Mouse (Mus musculus): ENCODE data around the gene Camk1d. TPM values are rescaled to one million over a fixed set of nuclear protein-coding genes. Genes with fewer than 3 reads are reported as not detected.
A peak's percentile ranks its signal among the peaks of the same experiment; 100 is the strongest.

Gene Camk1d
- polyA plus RNA-seq, 1 experiment from 2014 or later = 2.4 TPM

- H3K4me1 ChIP-seq (ENCODE audit: control insufficient read depth, insufficient read depth, low read length) = no peaks in the 10 kb centered on the region
- no peak overlapping the region for H3K4me2 ChIP-seq (replicated peaks; ENCODE audit: low read depth, low read length)
- H3K36me3 ChIP-seq (ENCODE audit: control insufficient read depth, insufficient read depth, low read length) = no peaks in the 10 kb centered on the region
- no peak overlapping the region for H3K4me3 ChIP-seq (ENCODE audit: low read length)
- WGBS = 70% methylated on average over 3 of the region's 3 CpGs
- no peaks in the 10 kb centered on the region for H3K27me3 ChIP-seq (ENCODE audit: control insufficient read depth, insufficient read depth, low read length)
- H3K27ac ChIP-seq (ENCODE audit: low read depth, low read length) = no peak overlapping the region
- no peaks in the 10 kb centered on the region for H3K9me3 ChIP-seq (ENCODE audit: control insufficient read depth, low read length)
- ATAC-seq (ENCODE audit: low FRiP score, low TSS enrichment) = no peak
- no peak overlapping the region for H3K9ac ChIP-seq (ENCODE audit: low read depth, low read length)
Observed at GRCm38 (mm10) chr2:5324806-5325205, 389.5 kb downstream of the Camk1d start.

DNA sequence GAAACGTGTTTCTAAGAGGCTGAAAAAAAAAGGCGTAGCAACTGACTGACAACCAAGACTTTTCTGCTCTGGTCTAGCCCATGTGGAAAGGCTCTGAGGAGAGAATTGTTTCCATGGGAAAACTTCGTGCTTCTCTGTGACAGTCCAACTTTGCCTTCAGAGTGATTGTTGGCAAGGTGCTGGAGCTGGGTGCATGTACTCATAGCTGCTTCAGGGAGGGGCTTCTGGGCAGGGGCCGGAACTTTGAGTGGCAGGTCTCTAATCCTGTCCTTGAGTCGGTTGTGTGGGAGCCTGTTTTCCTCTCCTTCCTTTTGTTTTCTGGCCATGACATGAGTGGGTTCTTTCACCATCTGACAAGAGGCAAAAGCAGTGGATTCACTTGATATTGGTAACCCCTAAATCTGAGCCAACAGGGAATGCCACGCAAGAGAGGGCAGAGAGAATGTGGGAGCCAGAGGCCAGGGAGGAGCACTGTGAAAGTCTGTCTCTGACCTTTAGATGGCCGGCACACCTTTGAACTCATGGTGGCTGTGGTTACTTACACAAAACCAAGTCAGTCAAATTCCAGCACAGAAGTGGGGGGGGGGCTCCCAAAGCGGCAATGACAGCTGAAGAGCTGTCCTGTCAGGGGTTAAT is 392.5 kb downstream of the Camk1d start:
- Histone ChIP-seq H3K27ac (ENCODE audit: low read depth, low read length) (no peak overlapping the region), H3K4me2 (replicated peaks; ENCODE audit: low read depth, low read length) (no peak overlapping the region), H3K4me1 (ENCODE audit: control insufficient read depth, insufficient read depth, low read length) (no peaks in the 10 kb centered on the region), H3K27me3 (ENCODE audit: control insufficient read depth, insufficient read depth, low read length) (no peaks in the 10 kb centered on the region), H3K4me3 (ENCODE audit: low read length) (no peak overlapping the region), H3K9ac (ENCODE audit: low read depth, low read length) (no peak overlapping the region), H3K9me3 (ENCODE audit: control insufficient read depth, low read length) (no peaks in the 10 kb centered on the region), H3K36me3 (ENCODE audit: control insufficient read depth, insufficient read depth, low read length) (no peaks in the 10 kb centered on the region)
- no peak for ATAC-seq (ENCODE audit: low FRiP score, low TSS enrichment)
- 56% methylated on average over 8 of the region's 8 CpGs for WGBS

- ATAC-seq (ENCODE audit: low FRiP score, low TSS enrichment) = no peak
- WGBS = 86% methylated on average over 3 of the region's 3 CpGs
- peaks cover 12% of the 10 kb centered on the region for H3K4me1 ChIP-seq (ENCODE audit: control insufficient read depth, insufficient read depth, low read length)
- no peaks in the 10 kb centered on the region for H3K9me3 ChIP-seq (ENCODE audit: control insufficient read depth, low read length)
- H3K9ac ChIP-seq (ENCODE audit: low read depth, low read length) = no peak overlapping the region
- H3K27ac ChIP-seq (ENCODE audit: low read depth, low read length) = no peak overlapping the region
- H3K4me2 ChIP-seq (replicated peaks; ENCODE audit: low read depth, low read length) = no peak overlapping the region
- no peaks in the 10 kb centered on the region for H3K36me3 ChIP-seq (ENCODE audit: control insufficient read depth, insufficient read depth, low read length)
- H3K4me3 ChIP-seq (ENCODE audit: low read length) = no peak overlapping the region
- H3K27me3 ChIP-seq (ENCODE audit: control insufficient read depth, insufficient read depth, low read length) = no peaks in the 10 kb centered on the region
Observed at GRCm38 (mm10) chr2:5319138-5319537, 395.2 kb downstream of the Camk1d start.

- no peak overlapping the region for H3K9ac ChIP-seq (ENCODE audit: low read depth, low read length)
- H3K4me2 ChIP-seq (replicated peaks; ENCODE audit: low read depth, low read length) = no peak overlapping the region
- WGBS = 66% methylated on average over 5 of the region's 5 CpGs
- H3K4me1 ChIP-seq (ENCODE audit: control insufficient read depth, insufficient read depth, low read length) = peaks cover 12% of the 10 kb centered on the region
- no peaks in the 10 kb centered on the region for H3K9me3 ChIP-seq (ENCODE audit: control insufficient read depth, low read length)
- H3K27ac ChIP-seq (ENCODE audit: low read depth, low read length) = no peak overlapping the region; the same call in 1 of the 2 replicates
- no peak overlapping the region for H3K4me3 ChIP-seq (ENCODE audit: low read length)
- no peaks in the 10 kb centered on the region for H3K27me3 ChIP-seq (ENCODE audit: control insufficient read depth, insufficient read depth, low read length)
- H3K36me3 ChIP-seq (ENCODE audit: control insufficient read depth, insufficient read depth, low read length) = no peaks in the 10 kb centered on the region
- ATAC-seq (ENCODE audit: low FRiP score, low TSS enrichment) = no peak
Observed at GRCm38 (mm10) chr2:5316763-5317162, 397.6 kb downstream of the Camk1d start.

- H3K4me1 ChIP-seq (ENCODE audit: control insufficient read depth, insufficient read depth, low read length) = peaks cover 12% of the 10 kb centered on the region
- H3K4me3 ChIP-seq (ENCODE audit: low read length) = no peak overlapping the region
- no peak overlapping the region for H3K9ac ChIP-seq (ENCODE audit: low read depth, low read length)
- H3K36me3 ChIP-seq (ENCODE audit: control insufficient read depth, insufficient read depth, low read length) = no peaks in the 10 kb centered on the region
- ATAC-seq (ENCODE audit: low FRiP score, low TSS enrichment) = no peak
- no peak overlapping the region for H3K27ac ChIP-seq (ENCODE audit: low read depth, low read length)
- no peak overlapping the region for H3K4me2 ChIP-seq (replicated peaks; ENCODE audit: low read depth, low read length)
- WGBS = 85% methylated on average over 4 of the region's 4 CpGs
- H3K27me3 ChIP-seq (ENCODE audit: control insufficient read depth, insufficient read depth, low read length) = no peaks in the 10 kb centered on the region
- no peaks in the 10 kb centered on the region for H3K9me3 ChIP-seq (ENCODE audit: control insufficient read depth, low read length)
Observed at GRCm38 (mm10) chr2:5316217-5316616, 398.1 kb downstream of the Camk1d start.

DNA sequence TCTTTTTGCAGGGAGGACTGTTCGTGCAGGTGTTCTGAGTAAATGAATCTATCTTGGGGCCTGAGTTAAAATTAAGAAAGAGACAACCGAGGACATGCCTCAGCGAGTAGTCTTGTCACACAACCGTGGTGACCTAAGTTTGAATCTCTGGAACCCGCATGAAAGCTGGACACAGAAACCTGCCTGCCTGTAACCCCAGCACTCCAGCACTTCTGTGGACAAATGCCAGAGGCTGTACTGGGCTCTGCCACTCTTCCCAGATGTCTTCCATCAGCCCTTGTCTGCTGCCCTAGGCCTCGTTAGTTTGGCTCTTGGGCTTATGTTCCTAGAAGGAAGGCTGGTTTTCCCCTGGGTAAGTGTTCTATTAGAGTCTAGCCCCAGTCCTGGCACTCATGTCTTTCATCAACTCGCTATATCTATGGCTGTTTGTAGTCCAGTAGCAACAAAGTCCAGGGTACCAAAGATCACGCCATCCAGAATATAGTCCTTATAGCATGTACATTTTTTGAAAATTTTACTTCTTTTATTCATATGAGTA is 399.0 kb downstream of the Camk1d start:
- H3K9ac ChIP-seq (ENCODE audit: low read depth, low read length) = no peak overlapping the region
- no peaks in the 10 kb centered on the region for H3K27me3 ChIP-seq (ENCODE audit: control insufficient read depth, insufficient read depth, low read length)
- H3K36me3 ChIP-seq (ENCODE audit: control insufficient read depth, insufficient read depth, low read length) = no peaks in the 10 kb centered on the region
- peaks cover 12% of the 10 kb centered on the region for H3K4me1 ChIP-seq (ENCODE audit: control insufficient read depth, insufficient read depth, low read length)
- ATAC-seq (ENCODE audit: low FRiP score, low TSS enrichment) = no peak
- H3K27ac ChIP-seq (ENCODE audit: low read depth, low read length) = peak overlapping the region; percentile 30; the same call in 1 of the 2 replicates
- no peaks in the 10 kb centered on the region for H3K9me3 ChIP-seq (ENCODE audit: control insufficient read depth, low read length)
- 52% methylated on average over 8 of the region's 8 CpGs for WGBS
- H3K4me3 ChIP-seq (ENCODE audit: low read length) = no peak overlapping the region
- H3K4me2 ChIP-seq (replicated peaks; ENCODE audit: low read depth, low read length) = no peak overlapping the region

DNA sequence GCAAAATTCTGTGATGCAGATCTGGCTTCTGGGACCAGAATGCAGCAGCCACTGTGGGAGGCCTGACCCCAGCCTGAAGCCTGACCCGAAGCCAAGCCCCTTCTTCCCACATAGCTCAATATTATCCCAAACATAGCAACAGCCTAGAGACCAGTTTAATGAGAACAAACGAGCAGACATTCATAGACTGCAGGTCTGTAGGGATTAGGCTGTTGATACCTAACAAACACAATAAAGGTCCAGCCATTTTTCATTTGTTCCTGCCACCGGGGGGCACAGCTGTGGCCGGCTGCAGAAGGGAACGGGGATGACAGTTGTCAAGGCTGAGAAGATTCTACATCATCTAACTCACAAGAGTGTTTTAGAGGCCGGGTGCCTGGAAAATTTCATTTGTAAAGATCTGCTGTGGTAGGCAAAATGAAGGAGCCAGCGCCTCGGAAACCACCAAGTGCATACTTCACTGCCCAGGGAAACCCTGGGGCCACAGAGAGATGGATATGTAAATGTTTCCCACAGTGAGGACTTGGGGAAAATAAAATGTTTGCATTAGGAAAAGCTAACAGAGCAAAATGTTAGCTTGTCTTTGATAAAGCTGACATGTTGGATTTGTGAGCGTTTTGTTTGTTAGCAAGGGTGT is 399.7 kb downstream of the Camk1d start:
- peaks cover 12% of the 10 kb centered on the region for H3K4me1 ChIP-seq (ENCODE audit: control insufficient read depth, insufficient read depth, low read length)
- no peak overlapping the region for H3K4me2 ChIP-seq (replicated peaks; ENCODE audit: low read depth, low read length)
- no peaks in the 10 kb centered on the region for H3K9me3 ChIP-seq (ENCODE audit: control insufficient read depth, low read length)
- no peak overlapping the region for H3K4me3 ChIP-seq (ENCODE audit: low read length)
- no peaks in the 10 kb centered on the region for H3K27me3 ChIP-seq (ENCODE audit: control insufficient read depth, insufficient read depth, low read length)
- whole genome bisulfite sequencing = 40% methylated on average over 9 of the region's 9 CpGs
- no peak overlapping the region for H3K9ac ChIP-seq (ENCODE audit: low read depth, low read length)
- ATAC-seq (ENCODE audit: low FRiP score, low TSS enrichment) = no peak; the same call in 1 of the 2 replicates
- H3K36me3 ChIP-seq (ENCODE audit: control insufficient read depth, insufficient read depth, low read length) = no peaks in the 10 kb centered on the region
- H3K27ac ChIP-seq (ENCODE audit: low read depth, low read length) = no peak overlapping the region; the same call in 1 of the 2 replicates

DNA sequence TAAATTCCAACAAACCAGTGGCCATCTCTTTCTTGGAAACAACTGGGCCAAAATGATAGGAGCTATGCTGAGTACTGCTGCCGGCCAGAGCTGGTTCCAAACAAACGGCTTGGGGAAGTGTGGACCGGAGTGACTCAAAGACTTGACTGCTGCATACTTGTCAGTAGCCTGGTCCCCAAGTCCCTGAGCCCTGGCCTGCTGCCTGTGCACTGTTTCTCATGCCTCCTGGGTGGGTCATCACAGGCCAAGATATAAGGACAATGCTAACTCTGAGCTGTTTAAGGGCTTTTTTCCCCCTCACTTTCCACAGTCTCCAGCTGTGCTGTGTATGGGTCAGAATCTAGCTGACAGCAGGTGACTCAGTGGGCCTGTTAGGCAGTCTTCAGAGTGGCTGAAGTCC is 409.2 kb downstream of the Camk1d start:
- Histone ChIP-seq H3K36me3 (ENCODE audit: control insufficient read depth, insufficient read depth, low read length) (no peaks in the 10 kb centered on the region), H3K4me3 (ENCODE audit: low read length) (no peak overlapping the region), H3K4me2 (replicated peaks; ENCODE audit: low read depth, low read length) (no peak overlapping the region), H3K9ac (ENCODE audit: low read depth, low read length) (no peak overlapping the region), H3K27ac (ENCODE audit: low read depth, low read length) (no peak overlapping the region), H3K27me3 (ENCODE audit: control insufficient read depth, insufficient read depth, low read length) (no peaks in the 10 kb centered on the region), H3K4me1 (ENCODE audit: control insufficient read depth, insufficient read depth, low read length) (no peaks in the 10 kb centered on the region), H3K9me3 (ENCODE audit: control insufficient read depth, low read length) (no peaks in the 10 kb centered on the region)
- no peak for ATAC-seq (ENCODE audit: low FRiP score, low TSS enrichment)
- 86% methylated on average over 3 of the region's 3 CpGs for WGBS

GRCm38 (mm10) chr2:5304451-5304850 is 409.9 kb downstream of the Camk1d start:
- no peak overlapping the region for H3K9ac ChIP-seq (ENCODE audit: low read depth, low read length)
- no peaks in the 10 kb centered on the region for H3K27me3 ChIP-seq (ENCODE audit: control insufficient read depth, insufficient read depth, low read length)
- no peaks in the 10 kb centered on the region for H3K36me3 ChIP-seq (ENCODE audit: control insufficient read depth, insufficient read depth, low read length)
- 93% methylated on average over 12 of the region's 12 CpGs for WGBS
- no peaks in the 10 kb centered on the region for H3K9me3 ChIP-seq (ENCODE audit: control insufficient read depth, low read length)
- H3K27ac ChIP-seq (ENCODE audit: low read depth, low read length) = no peak overlapping the region
- H3K4me1 ChIP-seq (ENCODE audit: control insufficient read depth, insufficient read depth, low read length) = no peaks in the 10 kb centered on the region
- H3K4me2 ChIP-seq (replicated peaks; ENCODE audit: low read depth, low read length) = no peak overlapping the region
- no peak for ATAC-seq (ENCODE audit: low FRiP score, low TSS enrichment)
- H3K4me3 ChIP-seq (ENCODE audit: low read length) = no peak overlapping the region

Data from kidney, embryonic 14.5 days (tissue).